Mouse (Mus musculus): ENCODE data around the gene B830017H08Rik. TPM values are rescaled to one million over a fixed set of nuclear protein-coding genes. Genes with fewer than 3 reads are reported as not detected.
A peak's percentile ranks its signal among the peaks of the same experiment; 100 is the strongest.

B830017H08Rik gene
- polyA plus RNA-seq, 1 experiment from 2014 or later: not detected

DNA sequence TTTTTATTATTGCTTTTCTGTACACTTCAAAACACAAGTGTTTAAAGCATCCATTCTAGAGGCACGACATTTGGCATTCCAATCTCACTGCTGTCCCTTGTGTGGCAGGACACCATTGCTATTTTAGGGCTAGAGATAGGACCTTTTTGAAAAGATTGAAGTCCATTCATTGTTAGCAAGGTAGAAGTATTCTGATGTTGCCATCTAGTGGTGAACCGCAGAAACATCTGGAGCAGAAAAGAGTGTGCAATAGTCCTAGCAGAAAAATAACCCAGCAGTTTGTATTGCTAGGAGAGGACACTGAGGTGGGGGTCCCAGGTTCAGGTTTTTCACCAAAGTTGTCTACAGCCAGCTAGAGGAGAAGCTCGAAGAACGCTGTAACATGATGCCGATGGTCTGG is 20.8 kb upstream of the B830017H08Rik start:
- H3K4me2 ChIP-seq: no peak overlapping the region
- no peak overlapping the region for H3K9ac ChIP-seq
- H3K9me3 ChIP-seq (replicated peaks): no peaks in the 10 kb centered on the region
- no peak for ATAC-seq (replicated peaks; ENCODE audit: insufficient number of reproducible peaks, insufficient read depth, low FRiP score, low read depth)
- H3K36me3 ChIP-seq: no peaks in the 10 kb centered on the region
- WGBS: 4% methylated on average over 5 of the region's 5 CpGs
- H3K27ac ChIP-seq: no peak overlapping the region
- H3K4me1 ChIP-seq (replicated peaks): peaks cover 53% of the 10 kb centered on the region
- H3K27me3 ChIP-seq: peaks cover 33% of the 10 kb centered on the region
- H3K4me3 ChIP-seq: no peak overlapping the region

GRCm38 (mm10) chr16:17813173-17813572 is 19.7 kb upstream of the B830017H08Rik start:
- Histone ChIP-seq H3K27me3 (peaks cover 33% of the 10 kb centered on the region), H3K9ac (no peak overlapping the region), H3K27ac (no peak overlapping the region), H3K36me3 (no peaks in the 10 kb centered on the region), H3K4me3 (no peak overlapping the region), H3K4me1 (replicated peaks) (peaks cover 43% of the 10 kb centered on the region), H3K4me2 (no peak overlapping the region), H3K9me3 (replicated peaks) (no peaks in the 10 kb centered on the region)
- WGBS: 37% methylated on average over 4 of the region's 4 CpGs
- ATAC-seq (replicated peaks; ENCODE audit: insufficient number of reproducible peaks, insufficient read depth, low FRiP score, low read depth): no peak

- H3K27me3 ChIP-seq: peaks cover 40% of the 10 kb centered on the region
- peaks cover 23% of the 10 kb centered on the region for H3K4me1 ChIP-seq (replicated peaks)
- peak overlapping the region; percentile 53 for H3K4me3 ChIP-seq
- H3K36me3 ChIP-seq: no peaks in the 10 kb centered on the region
- ATAC-seq (replicated peaks; ENCODE audit: insufficient number of reproducible peaks, insufficient read depth, low FRiP score, low read depth): peak; percentile 75
- peak overlapping the region; percentile 60 for H3K9ac ChIP-seq
- H3K27ac ChIP-seq: no peak overlapping the region
- H3K4me2 ChIP-seq: peak overlapping the region; percentile 89
- H3K9me3 ChIP-seq (replicated peaks): no peaks in the 10 kb centered on the region
- 2% methylated on average over 63 of the region's 63 CpGs for WGBS
These were observed 17.2 kb upstream of the B830017H08Rik start for GRCm38 (mm10) chr16:17815411-17816402.

- Histone ChIP-seq H3K9me3 (replicated peaks) (no peaks in the 10 kb centered on the region), H3K9ac (no peak overlapping the region), H3K36me3 (no peaks in the 10 kb centered on the region), H3K4me3 (no peak overlapping the region), H3K4me2 (no peak overlapping the region), H3K27ac (no peak overlapping the region), H3K27me3 (peaks cover 43% of the 10 kb centered on the region), H3K4me1 (replicated peaks) (peaks cover 21% of the 10 kb centered on the region)
- no peak for ATAC-seq (replicated peaks; ENCODE audit: insufficient number of reproducible peaks, insufficient read depth, low FRiP score, low read depth)
- 81% methylated on average over 8 of the region's 8 CpGs for WGBS
These were observed 16.4 kb upstream of the B830017H08Rik start for GRCm38 (mm10) chr16:17816528-17816927.

GRCm38 (mm10) chr16:17826500-17826899 is 6.4 kb upstream of the B830017H08Rik start:
- H3K4me3 ChIP-seq: no peak overlapping the region
- ATAC-seq (replicated peaks; ENCODE audit: insufficient number of reproducible peaks, insufficient read depth, low FRiP score, low read depth): no peak
- H3K9ac ChIP-seq: no peak overlapping the region
- H3K27ac ChIP-seq: no peak overlapping the region
- no peak overlapping the region for H3K4me2 ChIP-seq
- H3K4me1 ChIP-seq (replicated peaks): no peaks in the 10 kb centered on the region
- no peaks in the 10 kb centered on the region for H3K9me3 ChIP-seq (replicated peaks)
- H3K36me3 ChIP-seq: no peaks in the 10 kb centered on the region
- H3K27me3 ChIP-seq: peaks cover 36% of the 10 kb centered on the region
- WGBS: 71% methylated on average over 2 of the region's 2 CpGs

GRCm38 (mm10) chr16:17828229-17828628 is 4.7 kb upstream of the B830017H08Rik start:
- no peaks in the 10 kb centered on the region for H3K9me3 ChIP-seq (replicated peaks)
- no peak for ATAC-seq (replicated peaks; ENCODE audit: insufficient number of reproducible peaks, insufficient read depth, low FRiP score, low read depth)
- no peaks in the 10 kb centered on the region for H3K36me3 ChIP-seq
- H3K4me3 ChIP-seq: no peak overlapping the region
- H3K27me3 ChIP-seq: peaks cover 46% of the 10 kb centered on the region
- H3K4me2 ChIP-seq: no peak overlapping the region
- H3K4me1 ChIP-seq (replicated peaks): peaks cover 5% of the 10 kb centered on the region
- WGBS: 63% methylated on average over 2 of the region's 2 CpGs
- H3K27ac ChIP-seq: no peak overlapping the region
- no peak overlapping the region for H3K9ac ChIP-seq

DNA sequence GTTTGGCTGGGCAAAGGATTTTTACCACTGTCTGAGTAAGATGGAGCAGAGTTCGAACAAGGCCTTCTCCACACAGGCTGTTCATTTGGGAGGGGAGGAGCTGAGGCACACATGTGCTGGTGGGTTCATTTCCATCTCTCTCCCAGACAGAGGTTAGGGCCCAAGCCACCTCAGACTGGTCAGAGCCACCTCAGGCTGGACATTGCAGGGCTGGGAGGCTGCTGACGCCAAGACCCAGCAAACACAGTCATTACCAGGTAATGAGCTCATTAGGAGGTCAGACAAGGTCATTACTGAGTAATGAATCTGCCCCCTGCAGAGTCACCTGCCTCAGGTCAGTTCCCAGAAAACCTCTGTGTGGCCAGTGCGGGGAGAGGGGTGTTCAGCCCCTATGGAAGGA is 4.1 kb upstream of the B830017H08Rik start:
- ATAC-seq (replicated peaks; ENCODE audit: insufficient number of reproducible peaks, insufficient read depth, low FRiP score, low read depth): no peak
- H3K9ac ChIP-seq: no peak overlapping the region
- WGBS: 77% methylated on average over 3 of the region's 3 CpGs
- H3K4me1 ChIP-seq (replicated peaks): peaks cover 11% of the 10 kb centered on the region
- peaks cover 51% of the 10 kb centered on the region for H3K27me3 ChIP-seq
- H3K36me3 ChIP-seq: no peaks in the 10 kb centered on the region
- no peak overlapping the region for H3K27ac ChIP-seq
- H3K4me2 ChIP-seq: no peak overlapping the region
- H3K4me3 ChIP-seq: no peak overlapping the region
- H3K9me3 ChIP-seq (replicated peaks): no peaks in the 10 kb centered on the region

DNA sequence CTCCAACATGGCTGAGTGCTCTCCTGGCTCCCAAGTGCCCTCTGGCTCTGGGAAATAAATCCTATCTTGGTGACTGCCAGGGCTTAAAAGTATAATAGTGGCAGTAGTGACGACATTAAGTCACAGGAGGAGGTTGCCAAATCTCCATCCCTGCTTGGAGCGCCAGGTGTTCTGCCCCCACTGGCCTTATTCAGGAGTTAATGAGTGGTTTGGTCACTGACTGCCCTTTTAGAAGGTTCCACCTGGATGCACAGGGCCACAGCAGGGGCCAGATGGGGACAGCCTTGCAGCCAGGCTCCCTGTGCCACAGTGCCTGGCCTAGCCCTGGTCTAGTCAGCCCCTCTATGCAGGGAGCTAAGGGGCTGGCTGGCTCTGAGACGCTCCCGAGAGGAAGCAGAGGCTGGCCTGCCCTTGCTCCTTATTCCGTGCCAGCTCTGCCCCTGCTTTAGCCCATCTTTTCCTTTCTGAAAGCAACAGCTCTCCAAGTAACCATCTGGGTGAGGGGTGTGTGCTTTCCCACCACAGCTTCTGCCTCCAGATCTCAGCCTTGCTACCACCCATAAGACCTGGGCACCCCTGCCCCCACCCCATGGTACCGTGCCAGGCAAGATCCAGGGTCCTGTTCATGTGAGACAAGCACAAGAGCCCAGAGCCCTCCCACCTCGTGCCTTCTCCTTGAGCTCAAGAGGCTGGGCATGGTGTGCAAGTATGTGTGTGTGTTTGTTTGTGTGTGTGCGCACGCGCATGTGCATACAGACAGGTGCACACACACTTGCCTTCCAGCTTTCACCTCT is 2.3 kb upstream of the B830017H08Rik start:
- WGBS: 72% methylated on average over 10 of the region's 10 CpGs
- Histone ChIP-seq H3K36me3 (no peaks in the 10 kb centered on the region), H3K4me2 (no peak overlapping the region), H3K4me3 (no peak overlapping the region), H3K9ac (no peak overlapping the region), H3K9me3 (replicated peaks) (no peaks in the 10 kb centered on the region), H3K4me1 (replicated peaks) (peaks cover 18% of the 10 kb centered on the region), H3K27ac (no peak overlapping the region), H3K27me3 (peaks cover 65% of the 10 kb centered on the region)
- no peak for ATAC-seq (replicated peaks; ENCODE audit: insufficient number of reproducible peaks, insufficient read depth, low FRiP score, low read depth)

DNA sequence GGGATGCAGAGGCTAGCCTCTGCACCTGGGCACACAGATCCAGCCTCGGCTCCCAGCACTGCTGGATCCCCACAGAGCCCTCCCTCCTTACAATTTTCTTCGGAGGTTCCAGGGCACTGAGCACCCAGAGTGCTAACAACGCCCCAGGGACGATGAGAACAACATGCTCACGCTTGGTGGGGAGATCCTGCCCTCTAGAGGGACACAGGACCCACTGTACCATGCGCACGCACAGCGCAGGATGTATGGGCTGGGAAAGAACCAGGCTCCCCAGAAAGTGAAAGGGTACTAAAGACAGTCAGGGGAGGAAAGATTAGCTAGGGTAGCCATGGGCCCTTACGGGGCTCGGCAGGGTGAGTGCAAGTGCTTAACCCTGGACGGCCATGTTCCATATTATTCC is 1.1 kb upstream of the B830017H08Rik start:
- WGBS: 16% methylated on average over 11 of the region's 11 CpGs
- no peak overlapping the region for H3K9ac ChIP-seq
- no peak for ATAC-seq (replicated peaks; ENCODE audit: insufficient number of reproducible peaks, insufficient read depth, low FRiP score, low read depth)

GRCm38 (mm10) chr16:17833321-17833680 is 380 bp downstream of the B830017H08Rik start:
- peak; percentile 22; the same call in 1 of the 2 replicates for ATAC-seq (replicated peaks; ENCODE audit: insufficient number of reproducible peaks, insufficient read depth, low FRiP score, low read depth)
- Histone ChIP-seq H3K27me3 (peaks cover 88% of the 10 kb centered on the region), H3K9ac (peak overlapping the region; percentile 44), H3K4me2 (peak overlapping the region; percentile 99), H3K9me3 (replicated peaks) (no peaks in the 10 kb centered on the region), H3K27ac (no peak overlapping the region), H3K4me3 (peak overlapping the region; percentile 61), H3K4me1 (replicated peaks) (peaks cover 18% of the 10 kb centered on the region), H3K36me3 (no peaks in the 10 kb centered on the region)
- under 1% methylated on average over 31 of the region's 37 CpGs for WGBS

More for the DNA sequence above, 1.1 kb upstream of the B830017H08Rik start:
- Histone ChIP-seq H3K4me1 (replicated peaks) (peaks cover 18% of the 10 kb centered on the region), H3K27me3 (peaks cover 77% of the 10 kb centered on the region), H3K4me3 (no peak overlapping the region), H3K9me3 (replicated peaks) (no peaks in the 10 kb centered on the region), H3K4me2 (no peak overlapping the region), H3K36me3 (no peaks in the 10 kb centered on the region), H3K27ac (no peak overlapping the region)

DNA sequence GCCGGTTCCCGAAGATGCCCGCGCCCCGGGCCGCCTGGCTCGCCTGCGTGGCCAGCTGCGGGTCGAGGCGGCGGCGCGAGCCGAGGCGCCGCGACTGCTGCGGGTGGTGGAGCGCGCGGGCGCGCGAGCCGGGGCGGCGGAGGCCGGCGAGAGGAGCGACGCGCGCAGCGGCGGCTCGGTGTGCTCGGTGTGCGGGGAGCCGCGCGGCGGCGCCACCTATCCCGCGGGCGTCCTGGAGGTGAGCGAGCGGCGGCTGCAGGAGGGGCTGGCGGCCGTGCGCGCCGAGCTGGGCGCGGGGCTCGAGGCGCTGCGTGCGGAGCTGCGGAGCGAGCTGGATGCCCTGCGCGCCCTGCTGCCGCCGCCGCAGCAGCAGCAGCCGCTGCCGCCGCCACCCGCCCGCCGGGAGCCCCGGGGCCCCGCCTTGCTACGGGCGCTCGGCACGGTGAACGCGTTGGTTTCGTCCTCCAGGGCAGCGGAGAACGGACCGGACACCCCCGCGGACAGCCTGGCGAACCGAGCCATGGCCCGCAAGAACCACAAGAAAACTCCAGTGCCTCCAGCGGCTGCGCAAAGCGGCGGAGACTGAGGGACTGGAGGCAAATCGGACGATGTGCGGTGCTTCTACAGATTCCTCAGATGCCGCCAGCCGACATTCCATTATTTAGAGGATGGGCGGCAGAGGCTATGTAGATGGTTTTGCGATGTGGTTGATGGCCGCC is 919 bp downstream of the B830017H08Rik start:
- Histone ChIP-seq H3K9ac (peak overlapping the region; percentile 44), H3K4me3 (peak overlapping the region; percentile 61), H3K27me3 (peaks cover 86% of the 10 kb centered on the region), H3K36me3 (no peaks in the 10 kb centered on the region), H3K4me1 (replicated peaks) (peaks cover 18% of the 10 kb centered on the region), H3K9me3 (replicated peaks) (no peaks in the 10 kb centered on the region), H3K4me2 (peak overlapping the region; percentile 99), H3K27ac (no peak overlapping the region)
- WGBS: under 1% methylated on average over 70 of the region's 103 CpGs
- peak; percentile 28; the same call in 1 of the 2 replicates for ATAC-seq (replicated peaks; ENCODE audit: insufficient number of reproducible peaks, insufficient read depth, low FRiP score, low read depth)

Data from heart, embryonic 15.5 days (tissue).